Mouse (Mus musculus) kidney, adult 2 months (tissue): Measurements from ENCODE around the gene Zfp710.

Experiments used
- CTCF ChIP-seq: fragments of 200-500 bp; conservative IDR thresholded peaks from 2 replicates; pipeline ENCODE4 v1.5.1; 2011; ENCODE audit warnings: low read depth, mild to moderate bottlenecking, control low read depth, low read length, moderate library complexity, mixed read lengths; ENCODE audit not compliant: insufficient read depth, insufficient read length
- POLR2A ChIP-seq: fragments of 200-500 bp; IDR thresholded peaks from one replicate; pipeline ENCODE4 v1.6.1; 2011; ENCODE audit warnings: low read depth, low read length, control low read depth

GRCm38 (mm10) chr7:80033064-80033717 is 8.6 kb downstream of the Zfp710 start:
- TF ChIP-seq POLR2A (no peak), CTCF (no peak)
